Mouse (Mus musculus) adrenal gland, postnatal 14 days (tissue): ENCODE results near the gene Gm10803. TPM values are rescaled to one million over a fixed set of nuclear protein-coding genes. Genes with fewer than 3 reads are reported as not detected.

Source experiments
- DNase-seq: peaks from one replicate; pipeline ENCODE4 v3.0.0; 2021; ENCODE audit warnings: mixed read lengths
- total RNA-seq: library from RNA; stranded (reverse); gene quantifications from 2 replicates; pipeline ENCODE4 v1.2.3, GENCODE M21; 2021

Gm10803 gene
- total RNA-seq, 1 experiment from 2014 or later = not detected

DNA sequence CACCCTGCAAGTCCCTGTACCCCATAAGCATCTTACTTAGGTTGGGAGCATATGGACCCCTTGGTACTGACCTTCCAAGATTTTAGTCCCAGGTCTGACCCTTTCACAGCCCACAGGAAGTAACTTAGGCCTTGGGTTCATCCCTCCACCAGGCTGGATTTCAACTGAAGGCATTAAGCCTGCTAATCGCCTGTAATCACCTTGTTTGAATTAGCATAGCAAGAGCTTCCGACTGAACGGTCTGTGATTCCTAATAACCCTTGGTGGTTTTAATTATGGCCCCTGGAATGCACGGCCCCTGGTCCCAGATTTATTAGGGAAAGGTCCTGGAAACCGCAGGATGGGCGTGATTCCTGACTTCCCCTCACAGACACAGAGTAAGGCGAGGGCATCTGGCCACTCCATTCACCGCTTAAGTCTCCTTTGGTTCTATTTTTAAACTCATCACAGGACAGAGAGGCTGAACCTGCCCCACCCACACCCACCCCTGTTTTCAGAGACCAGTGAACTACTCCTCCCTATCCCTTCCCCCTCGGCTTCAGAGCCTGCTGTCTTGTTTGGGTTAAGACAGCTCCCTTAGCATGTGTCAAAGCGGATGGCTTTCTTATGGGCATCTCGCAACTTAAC, 31.9 kb downstream of the Gm10803 start:
- DNase-seq = no peak

DNA sequence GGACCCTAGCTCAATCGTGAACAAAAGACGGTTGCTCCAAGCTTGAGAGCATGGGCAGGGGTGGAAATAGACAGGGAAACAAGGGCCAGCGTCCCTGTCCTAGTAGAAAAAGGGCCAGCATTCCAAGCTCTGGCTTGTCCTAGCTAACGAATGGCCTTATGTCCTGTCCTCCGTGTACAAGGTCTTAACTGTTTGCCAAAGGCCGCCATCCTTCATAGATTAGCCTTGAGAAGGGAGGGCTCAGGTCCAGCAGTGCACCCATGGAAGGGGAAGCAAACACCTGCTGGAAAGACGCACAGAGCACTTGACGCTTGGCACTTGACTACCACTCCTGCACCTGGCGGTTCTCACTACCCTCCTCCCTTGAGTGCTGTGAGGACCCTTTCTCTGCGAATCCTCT, 32.8 kb downstream of the Gm10803 start:
- peak; percentile 41 for DNase-seq

DNA sequence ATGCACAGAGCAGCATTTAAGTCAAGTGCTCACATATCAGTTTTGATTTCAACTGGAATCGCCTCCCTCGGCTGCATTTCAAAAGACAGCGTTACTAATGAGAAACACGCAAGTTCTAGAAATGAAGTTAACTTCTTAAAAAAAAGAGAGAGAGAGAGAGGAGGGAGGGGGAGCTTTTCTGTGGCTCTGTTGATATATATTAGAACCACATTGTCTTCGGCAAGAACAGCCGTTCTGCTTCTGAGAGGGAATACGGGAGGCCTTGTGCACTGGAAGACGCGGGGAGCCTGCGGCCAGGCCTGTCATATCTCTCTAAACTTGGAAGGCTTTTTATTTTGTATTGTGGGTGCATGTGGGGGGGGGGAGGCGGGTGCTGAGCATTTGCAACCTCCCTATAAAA, 36.8 kb downstream of the Gm10803 start:
- no peak for DNase-seq

DNA sequence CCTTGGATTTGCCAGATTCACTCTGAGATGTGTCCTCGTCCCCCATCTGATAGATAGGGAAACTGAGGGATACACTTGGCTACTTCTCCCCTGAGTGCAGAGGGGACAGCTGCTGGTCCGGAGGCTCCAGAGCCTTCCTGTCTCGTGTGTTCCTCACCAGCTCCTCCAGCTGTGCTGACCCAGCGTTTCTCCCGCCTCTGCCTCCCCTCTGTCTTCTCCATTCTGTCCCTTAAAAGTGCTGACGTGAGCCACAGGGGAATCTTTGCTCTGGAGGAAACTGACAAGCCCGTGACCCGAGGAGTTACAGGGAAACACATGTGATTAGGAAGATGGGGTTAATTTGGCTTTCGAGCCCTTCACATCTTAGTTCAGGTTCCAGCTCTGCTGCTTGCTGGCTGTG, 39.4 kb downstream of the Gm10803 start:
- no peak for DNase-seq

DNA sequence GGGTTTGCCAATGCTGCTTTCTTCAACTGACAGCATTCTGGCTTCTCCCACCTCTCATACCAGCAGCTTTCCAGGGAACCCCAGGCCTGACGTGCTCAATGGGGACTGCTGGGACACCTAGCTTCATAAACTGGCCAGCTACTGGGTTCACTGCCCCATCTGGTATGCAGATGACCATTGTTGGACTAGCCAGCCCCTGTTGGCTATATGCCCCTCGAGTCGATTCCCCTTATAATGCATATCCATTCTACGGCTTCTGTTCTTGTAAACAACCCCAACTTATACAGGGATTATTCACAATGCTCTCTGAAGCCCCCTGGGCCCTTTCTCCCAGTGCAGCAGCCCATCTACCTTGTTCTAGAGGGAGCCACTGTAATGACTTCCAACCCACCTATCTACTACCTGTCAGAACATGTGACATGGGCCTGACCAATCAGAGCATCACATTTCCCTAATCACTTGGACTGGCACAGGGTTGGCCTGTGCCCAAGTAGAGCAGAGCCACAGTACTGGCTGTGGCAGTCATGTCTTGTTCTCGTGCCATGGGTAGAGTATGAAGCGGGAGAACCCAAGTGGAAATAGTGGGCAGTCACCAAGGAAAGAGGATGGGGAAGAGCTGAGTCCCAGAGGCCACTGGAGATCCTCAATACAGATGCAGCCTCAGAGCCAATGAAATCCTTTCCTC, 44.4 kb downstream of the Gm10803 start:
- peak; percentile 17 for DNase-seq

DNA sequence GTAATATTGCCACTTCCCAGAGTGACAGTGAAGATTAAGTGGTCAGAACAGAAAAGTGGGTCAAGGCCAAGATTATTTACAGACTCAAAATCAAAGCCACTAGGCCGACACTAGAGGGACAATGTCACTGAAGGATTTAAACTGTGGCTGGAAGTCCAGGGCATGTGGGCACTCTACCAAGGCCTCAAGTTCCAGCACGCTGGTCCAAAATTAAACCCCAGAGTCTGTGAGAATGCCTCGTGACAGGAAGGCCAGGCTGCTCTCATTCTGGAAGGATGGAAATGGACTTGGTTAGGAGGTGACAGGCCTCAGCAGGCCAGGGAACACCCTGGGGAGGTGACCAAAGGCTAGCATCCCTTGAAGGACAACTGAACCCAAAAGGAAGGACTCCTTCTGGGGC, 48.4 kb downstream of the Gm10803 start:
- DNase-seq = no peak

DNA sequence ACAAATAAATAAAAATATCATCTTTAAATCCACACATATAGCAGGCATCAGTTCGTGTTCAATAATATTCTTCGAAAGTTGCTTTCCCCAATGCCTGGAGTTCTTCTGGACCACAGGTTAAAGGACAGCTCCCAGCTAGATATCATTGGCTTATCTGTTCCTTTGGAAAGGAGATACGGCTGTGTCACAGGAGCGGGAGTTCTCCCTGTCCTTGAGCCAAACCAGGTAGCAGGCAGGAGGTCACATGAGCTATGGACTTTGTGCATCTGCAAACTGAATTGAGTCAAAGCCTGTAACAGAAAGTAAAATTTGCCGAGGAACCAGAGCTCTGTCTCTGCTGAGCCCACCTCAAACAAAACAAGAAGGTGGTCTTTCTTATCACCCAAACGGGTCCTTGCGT, 52.7 kb downstream of the Gm10803 start:
- DNase-seq = no peak

Other genes with a start within 250 kb of the Gm10803 start
- 72.2 and 76.9 TPM in 2 replicates for gene Tspan18, start 226.1 kb upstream of the Gm10803 start, total RNA-seq
- 43.0 and 54.9 TPM in 2 replicates for gene Cd82, start 97.4 kb upstream of the Gm10803 start, total RNA-seq
- gene Alx4, start 81.8 kb downstream of the Gm10803 start, total RNA-seq = 0.41 and 0.48 TPM in 2 replicates